Mouse (Mus musculus) ES-Bruce4 (cell line): ENCODE results near the gene Gm21921. TPM values are rescaled to one million over a fixed set of nuclear protein-coding genes. Genes with fewer than 3 reads are reported as not detected.
"Not testable (repeated sequence)": the region's sequence is repeated elsewhere in the genome, so short reads cannot be mapped to it uniquely, and the experiment has no call there.

ENCODE experiments used
- H3K27ac ChIP-seq: 2 replicates; pipeline ENCODE4 v1.5.1; 2012; ENCODE audit warnings: low read length, inconsistent platforms; ENCODE audit not compliant: insufficient read depth
- H3K27me3 ChIP-seq: 2 replicates; pipeline ENCODE4 v1.6.1; 2012; ENCODE audit warnings: mild to moderate bottlenecking, low read length, inconsistent platforms; ENCODE audit not compliant: control insufficient read depth, poor library complexity, insufficient read depth, severe bottlenecking
- H3K36me3 ChIP-seq: 2 replicates; pipeline ENCODE4 v1.6.1; 2012; ENCODE audit warnings: inconsistent platforms, mild to moderate bottlenecking, low read length, moderate library complexity; ENCODE audit not compliant: control insufficient read depth, poor library complexity, insufficient read depth, severe bottlenecking
- H3K4me1 ChIP-seq: one replicate; pipeline ENCODE4 v1.8.1; 2011; ENCODE audit warnings: low read length; ENCODE audit not compliant: control insufficient read depth, insufficient read depth
- H3K4me3 ChIP-seq: 2 replicates; pipeline ENCODE4 v1.5.1; 2011; ENCODE audit warnings: low read depth, mild to moderate bottlenecking, low read length
- H3K9ac ChIP-seq: 2 replicates; pipeline ENCODE4 v1.6.1; 2012; ENCODE audit warnings: low read depth, mild to moderate bottlenecking, inconsistent platforms; ENCODE audit not compliant: poor library complexity, severe bottlenecking
- H3K9me3 ChIP-seq: replicated peaks from 2 replicates; pipeline ENCODE4 v1.6.1; 2012; ENCODE audit warnings: mild to moderate bottlenecking, low read length, inconsistent platforms; ENCODE audit not compliant: control insufficient read depth, poor library complexity, insufficient read depth, severe bottlenecking
- polyA plus RNA-seq: library from polyadenylated mRNA; stranded (reverse); fragments of >200 nt; gene quantifications from 2 replicates; pipeline ENCODE4 v1.2.4, GENCODE M21; 2011; ENCODE audit warnings: low read depth; ENCODE audit not compliant: missing spikeins, insufficient read depth, insufficient read length

Gm21921 gene
- polyA plus RNA-seq: not detected in 2 replicates

GRCm38 (mm10) chrY:24796143-24796542 is at the start of gene Gm21921:
Gene Gm21921, minus strand, starts transcription at chrY:24796243.
- not testable (repeated sequence) for H3K9ac ChIP-seq, H3K27ac ChIP-seq, H3K4me3 ChIP-seq, H3K27me3 ChIP-seq, H3K4me1 ChIP-seq, H3K9me3 ChIP-seq, H3K36me3 ChIP-seq
